Mouse (Mus musculus) small intestine, adult 2 months (tissue): ENCODE results near the gene Pcyox1.

Experiments used
- CTCF ChIP-seq: fragments of 200-500 bp; IDR thresholded peaks from 2 replicates; pipeline ENCODE4 v1.5.1; 2012; ENCODE audit warnings: low read depth, mild to moderate bottlenecking, control low read depth, inconsistent platforms, low read length, moderate library complexity, mixed read lengths; ENCODE audit not compliant: insufficient replicate concordance, insufficient read length; ENCODE audit errors: extremely low read depth
- POLR2A ChIP-seq: fragments of 200-500 bp; IDR thresholded peaks from 2 replicates; pipeline ENCODE4 v1.6.1; 2012; ENCODE audit warnings: low read depth, mild to moderate bottlenecking, control low read depth, inconsistent platforms, low read length, moderate library complexity

DNA sequence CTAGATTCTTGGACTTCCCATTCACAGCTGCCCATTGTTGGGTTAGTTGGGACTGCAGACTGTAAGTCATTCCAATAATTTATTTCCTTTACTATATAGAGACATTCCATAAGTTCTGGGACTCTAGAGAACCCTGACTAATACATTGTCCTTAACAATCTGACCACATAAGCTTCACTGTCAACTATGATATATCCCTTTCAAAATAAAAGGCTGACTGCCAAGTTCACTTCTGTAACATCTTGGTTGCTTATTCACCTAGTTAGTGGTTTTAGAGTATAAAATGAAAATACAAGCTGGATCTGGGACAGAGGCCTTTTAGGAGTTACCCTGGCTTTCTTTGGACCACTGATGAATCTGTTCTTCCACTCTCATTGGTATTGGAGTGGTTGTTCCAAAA is 14.4 kb downstream of the Pcyox1 start:
- TF ChIP-seq POLR2A (no peak), CTCF (no peak)
